Mouse (Mus musculus) layer of hippocampus, adult 8-10 months (tissue): Measurements from ENCODE around the gene Rnase1. TPM values are rescaled to one million over a fixed set of nuclear protein-coding genes. Genes with fewer than 3 reads are reported as not detected.
"Not testable (repeated sequence)": the region's sequence is repeated elsewhere in the genome, so short reads cannot be mapped to it uniquely, and the experiment has no call there.

ENCODE experiments used
- DNase-seq, 2 experiments: peaks; one replicate each; pipeline ENCODE4 v3.0.0; 2022; ENCODE audit warnings: low spot score in 2 of 2
- total RNA-seq, 4 experiments: library from RNA; stranded (reverse); gene quantifications; 2 replicates each; pipeline ENCODE4 v1.2.4; 2022

The Rnase1 gene
- total RNA-seq: 1 to 10 TPM; 2.7 to 5.0 (median 3.1) TPM

GRCm38 (mm10) chr14:51146685-51147084 is at the start of gene Rnase1:
Gene Rnase1, minus strand, starts transcription at chr14:51146785.
- no peak for DNase-seq

GRCm38 (mm10) chr14:51195681-51196080 is 49.1 kb upstream of the Rnase1 start:
- no peak for DNase-seq

- not testable (repeated sequence) for DNase-seq
Observed at GRCm38 (mm10) chr14:51181051-51181450, 34.5 kb upstream of the Rnase1 start.

GRCm38 (mm10) chr14:51173843-51174242 is 27.3 kb upstream of the Rnase1 start:
- DNase-seq: no peak

GRCm38 (mm10) chr14:51172947-51173346 is 26.4 kb upstream of the Rnase1 start:
- peak; percentile 30 to 48 for DNase-seq

- DNase-seq: peak; percentile 8 to 31
Observed at GRCm38 (mm10) chr14:51172095-51172865, 25.7 kb upstream of the Rnase1 start.

GRCm38 (mm10) chr14:51166068-51166467 is 19.5 kb upstream of the Rnase1 start:
- DNase-seq: no peak

GRCm38 (mm10) chr14:51165435-51165834 is 18.9 kb upstream of the Rnase1 start:
- DNase-seq: no peak

- DNase-seq: not testable (repeated sequence)
Observed at GRCm38 (mm10) chr14:51163323-51163722, 16.7 kb upstream of the Rnase1 start.

GRCm38 (mm10) chr14:51161976-51162375 is 15.4 kb upstream of the Rnase1 start, which contains the start of gene Rnase2b:
Gene Rnase2b, plus strand, starts transcription at chr14:51162260.
- DNase-seq: peak; percentile 52 to 69

GRCm38 (mm10) chr14:51157072-51157471 is 10.5 kb upstream of the Rnase1 start:
- DNase-seq: no peak

GRCm38 (mm10) chr14:51156736-51157068 is 10.1 kb upstream of the Rnase1 start:
- no peak for DNase-seq

GRCm38 (mm10) chr14:51156056-51156735 is 9.6 kb upstream of the Rnase1 start:
- DNase-seq: no peak

GRCm38 (mm10) chr14:51152249-51152870 is 5.8 kb upstream of the Rnase1 start:
- DNase-seq: no peak

GRCm38 (mm10) chr14:51150206-51150831 is 3.7 kb upstream of the Rnase1 start:
- no peak for DNase-seq

- DNase-seq: no peak
Observed at GRCm38 (mm10) chr14:51149164-51149563, 2.6 kb upstream of the Rnase1 start.

- DNase-seq: no peak
Observed at GRCm38 (mm10) chr14:51148006-51148405, 1.4 kb upstream of the Rnase1 start.

- peak in 1 of 2 experiments; percentile 17 for DNase-seq
Observed at GRCm38 (mm10) chr14:51145521-51145920, 1.1 kb downstream of the Rnase1 start.

GRCm38 (mm10) chr14:51144451-51144850 is 2.1 kb downstream of the Rnase1 start:
- no peak for DNase-seq

GRCm38 (mm10) chr14:51143937-51144336 is 2.6 kb downstream of the Rnase1 start:
- no peak for DNase-seq

- DNase-seq: peak; percentile 51 to 60
Observed at GRCm38 (mm10) chr14:51143287-51143686, 3.3 kb downstream of the Rnase1 start.

GRCm38 (mm10) chr14:51142568-51142967 is 4.0 kb downstream of the Rnase1 start:
- no peak for DNase-seq
